Mouse (Mus musculus) megakaryocyte, embryonic 14.5 days (primary cell): ENCODE measurements at regions not wholly inside any gene's neighbourhood (a gene's known extent, or its start where the extent isn't known, plus 50 kb on each side); places are given as distances from the start of the nearest gene placed in this dataset.

ENCODE experiments used
- FLI1 ChIP-seq: IDR thresholded peaks from 2 replicates; pipeline ENCODE4 v1.6.1; 2012; ENCODE audit warnings: low read length, inconsistent platforms, mixed read lengths
- GATA1 ChIP-seq: IDR thresholded peaks from 3 replicates; pipeline ENCODE4 v1.6.1; 2012; ENCODE audit warnings: mixed read lengths, low read length, inconsistent platforms, borderline replicate concordance

GRCm38 (mm10) chr9:41473506-41473905, 312.0 kb upstream of the Ubash3b start:
- TF ChIP-seq GATA1 (no peak), FLI1 (no peak)
